Mouse (Mus musculus) lung, postnatal 25 days (tissue): ENCODE measurements around the gene Map3k7.

Experiments used
- DNase-seq: peaks from one replicate; pipeline ENCODE4 v3.0.0; 2022; ENCODE audit warnings: low spot score

The Map3k7 gene

GRCm38 (mm10) chr4:32062381-32063059 lies 98.6 kb downstream of the Map3k7 start:
- DNase-seq, result no peak

GRCm38 (mm10) chr4:32063291-32063690 lies 99.4 kb downstream of the Map3k7 start:
- no peak for DNase-seq
